ENCODE assay signal across 25 mouse cellular contexts in the genomic region with DNA sequence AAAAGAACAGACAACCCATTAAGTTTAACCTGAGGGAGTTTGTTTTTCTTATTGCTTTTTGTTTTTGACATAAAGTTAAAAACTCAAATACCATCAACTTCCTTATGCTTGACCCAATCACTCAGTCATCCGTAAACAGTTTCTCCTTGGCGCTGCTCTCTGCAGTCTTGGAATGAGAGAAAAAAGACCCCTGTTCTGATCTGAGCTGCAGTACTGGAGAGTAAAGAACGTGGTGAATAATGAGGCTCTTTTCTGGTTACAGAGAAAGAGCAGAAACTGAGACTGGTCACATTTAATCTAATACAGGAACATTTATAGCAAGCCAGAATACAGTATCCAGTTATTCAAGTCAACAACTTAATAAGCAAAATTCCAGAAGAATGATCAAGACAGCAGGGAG. TPM values are rescaled to one million over a fixed set of nuclear protein-coding genes. Genes with fewer than 3 reads are reported as not detected.
DNase-seq lines count a peak whose midpoint lies in the region; ATAC-seq lines count a peak whose summit lies in the region.
"Had no signal": no experiment of that assay in that cellular context is flagged by ENCODE, and none has a peak within 500 bp of the region (broad histone marks: within the 10 kb centered on the region; RNA-seq: fewer than 3 reads in every experiment).

No protein-coding gene starts in this region.

- no peaks in the 10 kb centered on the region for H3K36me3 ChIP-seq in forebrain, embryonic 14.5 days (ENCODE audit: control insufficient read depth, insufficient read depth, low read length)
- H3K36me3 ChIP-seq in forebrain, embryonic 13.5 days (ENCODE audit: poor library complexity, severe bottlenecking) = no peaks in the 10 kb centered on the region
- H3K36me3 ChIP-seq in intestine, embryonic 14.5 days (ENCODE audit: control insufficient read depth, insufficient read depth, low read length) = no peaks in the 10 kb centered on the region
- no peaks in the 10 kb centered on the region for H3K36me3 ChIP-seq in intestine, embryonic 16.5 days (ENCODE audit: control insufficient read depth, insufficient read depth, low read length)
- H3K36me3 ChIP-seq: heart, embryonic 12.5 days; liver, embryonic 12.5 days had no signal

- no peak overlapping the region for H3K9ac ChIP-seq in forebrain, embryonic 14.5 days (ENCODE audit: low read length)
- no peak overlapping the region for H3K9ac ChIP-seq in forebrain, embryonic 13.5 days
- no peak overlapping the region for H3K9ac ChIP-seq in intestine, embryonic 14.5 days (ENCODE audit: low read length)
- no peak overlapping the region for H3K9ac ChIP-seq in intestine, embryonic 16.5 days (ENCODE audit: low read depth, low read length)
- H3K9ac ChIP-seq: heart, embryonic 12.5 days; liver, embryonic 12.5 days had no signal

- 36% methylated on average over 3 of the region's 3 CpGs for WGBS in forebrain, embryonic 14.5 days
- 37% methylated on average over 3 of the region's 3 CpGs for WGBS in forebrain, embryonic 13.5 days
- WGBS in intestine, embryonic 14.5 days = 27% methylated on average over 3 of the region's 3 CpGs
- WGBS in intestine, embryonic 16.5 days = 43% methylated on average over 3 of the region's 3 CpGs

- H3K9me3 ChIP-seq in forebrain, embryonic 14.5 days (replicated peaks; ENCODE audit: control insufficient read depth, low read length) = no peaks in the 10 kb centered on the region
- no peaks in the 10 kb centered on the region for H3K9me3 ChIP-seq in forebrain, embryonic 13.5 days (replicated peaks)
- H3K9me3 ChIP-seq in intestine, embryonic 14.5 days (ENCODE audit: control insufficient read depth, low read length) = no peaks in the 10 kb centered on the region
- no peaks in the 10 kb centered on the region for H3K9me3 ChIP-seq in intestine, embryonic 16.5 days (ENCODE audit: control insufficient read depth, low read length)
- H3K9me3 ChIP-seq: heart, embryonic 12.5 days; liver, embryonic 12.5 days had no signal

- no peaks in the 10 kb centered on the region for H3K27me3 ChIP-seq in forebrain, embryonic 14.5 days (replicated peaks; ENCODE audit: control insufficient read depth, insufficient read depth, low read length)
- no peaks in the 10 kb centered on the region for H3K27me3 ChIP-seq in forebrain, embryonic 13.5 days
- no peaks in the 10 kb centered on the region for H3K27me3 ChIP-seq in intestine, embryonic 14.5 days (replicated peaks; ENCODE audit: control insufficient read depth, insufficient read depth, low read length)
- H3K27me3 ChIP-seq in intestine, embryonic 16.5 days (replicated peaks; ENCODE audit: control insufficient read depth, insufficient read depth, low read length) = no peaks in the 10 kb centered on the region
- H3K27me3 ChIP-seq: heart, embryonic 12.5 days; liver, embryonic 12.5 days had no signal

- ATAC-seq in forebrain, embryonic 14.5 days = peak; percentile 35; the same call in 1 of the 2 replicates
- ATAC-seq in forebrain, embryonic 13.5 days = no peak
- ATAC-seq in intestine, embryonic 14.5 days (replicated peaks; ENCODE audit: low FRiP score, low TSS enrichment, low read depth) = no peak; the same call in 1 of the 2 replicates
- ATAC-seq in intestine, embryonic 16.5 days = no peak
- ATAC-seq: activated CD4-positive, CD25-positive, alpha-beta regulatory T cell, adult 4 months; CD4-positive, CD25-positive, alpha-beta regulatory T cell, adult 4 months; inflammation-experienced regulatory T-cells, adult 6 months; liver, embryonic 12.5 days; midbrain, embryonic 16.5 days had no signal

- 0 out of 2 replicates have a peak, but pooled peaks cover 2% of the 10 kb centered on the region for H3K4me1 ChIP-seq in forebrain, embryonic 14.5 days (ENCODE audit: control insufficient read depth, insufficient read depth, low read length)
- H3K4me1 ChIP-seq in forebrain, embryonic 13.5 days = peaks cover 15% of the 10 kb centered on the region; the same call in 1 of the 2 replicates
- peaks cover 26% of the 10 kb centered on the region for H3K4me1 ChIP-seq in intestine, embryonic 14.5 days (replicated peaks; ENCODE audit: control insufficient read depth, insufficient read depth, low read length)
- peaks cover 29% of the 10 kb centered on the region for H3K4me1 ChIP-seq in intestine, embryonic 16.5 days (ENCODE audit: control insufficient read depth, insufficient read depth, low read length)
- H3K4me1 ChIP-seq: liver, embryonic 12.5 days had no signal

- no peak overlapping the region for H3K4me3 ChIP-seq in forebrain, embryonic 14.5 days (ENCODE audit: low read depth, low read length)
- H3K4me3 ChIP-seq in forebrain, embryonic 13.5 days = no peak overlapping the region
- no peak overlapping the region for H3K4me3 ChIP-seq in intestine, embryonic 14.5 days (ENCODE audit: low read depth, low read length)
- no peak overlapping the region for H3K4me3 ChIP-seq in intestine, embryonic 16.5 days (ENCODE audit: low read length)
- H3K4me3 ChIP-seq: heart, embryonic 12.5 days; left cerebral cortex, adult 2 months; liver, embryonic 12.5 days had no signal

- peak; percentile 22 for DNase-seq in forebrain, embryonic 14.5 days (ENCODE audit: low spot score)
- DNase-seq in intestine, embryonic 14.5 days (ENCODE audit: low spot score) = no peak
- peak; percentile 68 for DNase-seq in Muller cell, postnatal 12 days (ENCODE audit: inconsistent ontology term)
- DNase-seq in retina, embryonic 14.5 days (ENCODE audit: low spot score) = peak; percentile 38
- no peak for DNase-seq in right cerebral cortex, postnatal 14 days
- DNase-seq in lung, postnatal 4 days = no peak
- DNase-seq: adrenal gland, postnatal 14 days; cerebellum, adult 11-12 months; cerebellum, postnatal 25 days; gastrocnemius, postnatal 10 days; heart, adult 11 months; heart, postnatal 14 days; kidney, postnatal 14 days; left cerebral cortex, postnatal 4 days; lung, adult 2 months; thymus, adult 2 months had no signal

- no peak overlapping the region for H3K27ac ChIP-seq in forebrain, embryonic 14.5 days (ENCODE audit: low read depth, low read length)
- H3K27ac ChIP-seq in forebrain, embryonic 13.5 days = no peak overlapping the region
- H3K27ac ChIP-seq in intestine, embryonic 14.5 days (ENCODE audit: low read depth) = peak overlapping the region; percentile 52; the same call in 1 of the 2 replicates
- no peak overlapping the region; the same call in 1 of the 2 replicates for H3K27ac ChIP-seq in intestine, embryonic 16.5 days (ENCODE audit: low read length)
- H3K27ac ChIP-seq: left cerebral cortex, adult 2 months; liver, embryonic 12.5 days had no signal

- no peak overlapping the region for H3K4me2 ChIP-seq in forebrain, embryonic 14.5 days (ENCODE audit: low read length)
- H3K4me2 ChIP-seq in forebrain, embryonic 13.5 days = no peak overlapping the region
- no peak overlapping the region for H3K4me2 ChIP-seq in intestine, embryonic 14.5 days (ENCODE audit: low read length)
- H3K4me2 ChIP-seq in intestine, embryonic 16.5 days (ENCODE audit: low read depth, low read length) = no peak overlapping the region
- H3K4me2 ChIP-seq: heart, embryonic 12.5 days; liver, embryonic 12.5 days had no signal

RNA-seq across cellular contexts. Expression of gene Ccn2, which starts 21.8 kb away (rescaled TPM):
- 1.8 and 2.4 TPM in 2 replicates for polyA plus RNA-seq in forebrain, embryonic 14.5 days (2014; fragmentation: Nextera tagmentation; extraction: Ambion mirVana)
- 1.5 and 1.8 TPM in 2 replicates for polyA plus RNA-seq in forebrain, embryonic 13.5 days (2015; fragmentation: Nextera tagmentation; extraction: Ambion mirVana)
- 11.5 and 14.7 TPM in 2 replicates for polyA plus RNA-seq in intestine, embryonic 14.5 days (2014; fragmentation: Nextera tagmentation; extraction: Ambion mirVana)
- polyA plus RNA-seq in intestine, embryonic 16.5 days (2015; fragmentation: Nextera tagmentation; extraction: Ambion mirVana) = 8.9 and 12.7 TPM in 2 replicates
- polyA plus RNA-seq: activated CD4-positive, CD25-positive, alpha-beta regulatory T cell, adult 4 months; CD4-positive, CD25-positive, alpha-beta regulatory T cell, adult 4 months; inflammation-experienced regulatory T-cells, adult 6 months had no signal

Comparison
In these comparisons a context has a peak if more than half of its experiments do, and no peak if none do; other contexts are left out.
1. DNase-seq: peak in forebrain, embryonic 14.5 days (single experiment), Muller cell, postnatal 12 days (single experiment) and retina, embryonic 14.5 days (single experiment); none in intestine, embryonic 14.5 days (single experiment), right cerebral cortex, postnatal 14 days (single experiment) and lung, postnatal 4 days (0 of 2).